Mouse (Mus musculus) embryo, embryonic 10.5 days (tissue): Measurements from ENCODE around the gene Plcd1.

ENCODE experiments used
- DNase-seq: peaks from one replicate; pipeline ENCODE4 v3.0.0-alpha.2; 2015; ENCODE audit warnings: low spot score

The Plcd1 gene

DNA sequence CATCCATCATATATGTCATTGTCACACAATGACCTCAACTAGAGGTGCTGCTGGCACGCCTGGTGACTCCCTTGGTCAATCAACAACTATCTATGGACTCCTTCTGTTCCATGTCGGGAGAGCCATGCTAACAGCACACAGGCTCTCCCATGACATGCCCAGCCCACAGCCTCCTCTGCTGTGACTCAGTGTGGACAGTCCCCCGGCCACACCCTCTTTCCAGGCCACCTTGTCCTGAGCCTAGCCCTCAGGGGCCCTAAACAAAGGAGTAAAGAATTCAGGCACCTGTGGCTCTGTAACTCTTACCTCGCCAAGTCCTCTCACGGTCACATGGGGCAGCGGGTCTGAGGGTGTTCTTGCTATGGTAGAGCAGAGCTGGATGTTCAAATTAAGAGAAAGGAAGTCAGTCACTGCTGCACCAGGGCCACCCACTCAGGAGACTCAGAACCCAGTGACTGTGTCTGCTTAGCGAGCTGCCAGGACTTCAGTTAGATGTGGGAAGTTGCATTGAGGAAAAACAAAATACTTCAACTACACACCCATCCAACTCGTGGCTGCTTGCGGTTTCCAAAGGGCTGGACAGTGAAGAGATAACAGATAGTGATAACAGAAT, 39.2 kb downstream of the Plcd1 start:
- DNase-seq = no peak

GRCm38 (mm10) chr9:119052154-119052944, 41.0 kb downstream of the Plcd1 start, which contains the start of gene Vill:
Gene Vill, plus strand, starts transcription at chr9:119052778.
- peak; percentile 85 for DNase-seq

GRCm38 (mm10) chr9:119051158-119051557, 42.1 kb downstream of the Plcd1 start:
- DNase-seq = no peak

GRCm38 (mm10) chr9:119048182-119048903, 45.0 kb downstream of the Plcd1 start:
- DNase-seq = no peak

- no peak for DNase-seq
Measured at GRCm38 (mm10) chr9:119040101-119040775, 53.1 kb downstream of the Plcd1 start.

DNA sequence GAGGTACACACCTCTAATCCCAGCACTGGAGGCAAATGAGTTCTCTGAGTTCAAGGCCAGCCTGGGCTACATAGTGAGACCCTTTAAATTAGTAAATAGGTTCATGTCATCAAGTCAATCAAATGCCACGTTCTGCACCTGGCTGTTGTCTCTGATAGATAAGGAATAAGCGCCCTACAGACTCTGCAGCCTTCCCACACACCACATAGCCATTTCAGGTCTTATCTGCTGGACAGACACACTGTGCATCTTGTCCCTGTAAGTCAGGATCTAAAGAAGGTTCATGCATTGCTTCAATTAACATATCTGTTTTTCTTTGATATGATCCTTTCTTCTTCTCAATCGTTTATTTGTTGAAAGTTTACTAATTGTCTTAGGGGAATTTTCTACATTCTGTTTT, 54.7 kb downstream of the Plcd1 start:
- DNase-seq = no peak

GRCm38 (mm10) chr9:119037076-119037730, 56.1 kb downstream of the Plcd1 start:
- DNase-seq = no peak

DNA sequence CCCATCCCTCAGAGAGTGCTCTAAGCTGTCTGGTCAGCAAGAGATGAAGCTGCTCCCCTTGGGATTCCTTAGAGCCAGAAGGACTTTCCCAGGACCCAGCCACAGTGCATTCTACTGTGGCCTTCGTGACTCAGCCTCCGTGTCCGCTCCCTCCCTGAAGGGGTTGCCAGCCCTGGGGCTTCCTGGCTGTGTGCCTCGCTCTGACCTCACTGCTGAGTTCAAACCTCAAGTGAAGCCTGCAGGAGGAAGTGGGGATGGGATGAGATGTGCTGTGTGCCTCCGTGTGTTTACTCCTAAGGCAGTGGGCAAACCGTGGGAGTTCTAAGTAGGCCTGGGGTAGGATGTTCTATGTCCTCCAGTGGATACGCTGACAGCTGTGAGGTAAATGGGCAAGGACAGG, 57.5 kb downstream of the Plcd1 start:
- DNase-seq = no peak

GRCm38 (mm10) chr9:119034676-119035665, 58.3 kb downstream of the Plcd1 start:
- DNase-seq = no peak

GRCm38 (mm10) chr9:119034069-119034468, 59.2 kb downstream of the Plcd1 start:
- no peak for DNase-seq

GRCm38 (mm10) chr9:119033111-119033921, 60.0 kb downstream of the Plcd1 start:
- peak; percentile 58 for DNase-seq

- DNase-seq = no peak
Measured at GRCm38 (mm10) chr9:119032538-119032937, 60.8 kb downstream of the Plcd1 start.

- no peak for DNase-seq
Measured at GRCm38 (mm10) chr9:119031772-119032171, 61.5 kb downstream of the Plcd1 start.

GRCm38 (mm10) chr9:119031038-119031437, 62.3 kb downstream of the Plcd1 start:
- no peak for DNase-seq

DNA sequence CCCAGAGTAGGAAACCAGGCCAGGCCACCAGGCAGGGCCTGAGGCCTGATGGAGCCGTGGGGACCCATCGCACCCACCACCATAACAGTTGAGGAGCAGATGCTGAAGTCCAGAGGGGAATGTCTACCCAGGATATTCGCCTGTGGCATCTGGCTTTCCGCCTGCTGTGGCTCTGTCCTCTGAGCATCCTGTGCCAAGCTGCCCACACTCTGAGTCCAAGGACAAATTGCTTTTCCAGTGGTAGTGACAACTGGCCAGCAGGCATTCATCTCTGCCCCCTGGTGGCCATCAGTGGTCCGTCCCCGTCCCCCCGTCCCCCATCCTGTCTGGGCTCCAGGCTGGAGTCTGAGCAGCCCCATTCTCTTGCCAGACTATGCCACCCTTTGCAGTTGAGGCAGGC, 63.7 kb downstream of the Plcd1 start:
- DNase-seq = peak; percentile 73

GRCm38 (mm10) chr9:119028226-119029195, 64.8 kb downstream of the Plcd1 start:
- DNase-seq = no peak

DNA sequence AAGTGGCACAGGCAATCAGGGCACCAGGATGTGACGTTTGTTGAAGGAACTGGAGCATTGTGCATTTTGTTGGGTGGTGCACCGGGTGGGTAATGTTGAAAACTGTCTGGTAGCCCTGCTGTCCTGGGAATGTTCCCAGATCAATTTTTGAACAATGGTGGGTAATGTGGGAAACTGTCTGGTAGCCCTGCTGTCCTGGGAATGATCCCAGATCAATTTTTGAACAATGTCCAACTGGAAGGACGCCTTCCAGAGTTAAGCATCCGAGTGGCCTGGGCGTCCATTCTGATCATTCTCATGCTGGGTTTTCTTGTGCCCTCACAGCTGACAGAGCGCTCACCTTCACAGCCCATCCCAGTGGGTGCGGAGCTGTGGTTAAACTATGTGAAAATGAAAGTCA, 66.0 kb downstream of the Plcd1 start:
- no peak for DNase-seq

DNA sequence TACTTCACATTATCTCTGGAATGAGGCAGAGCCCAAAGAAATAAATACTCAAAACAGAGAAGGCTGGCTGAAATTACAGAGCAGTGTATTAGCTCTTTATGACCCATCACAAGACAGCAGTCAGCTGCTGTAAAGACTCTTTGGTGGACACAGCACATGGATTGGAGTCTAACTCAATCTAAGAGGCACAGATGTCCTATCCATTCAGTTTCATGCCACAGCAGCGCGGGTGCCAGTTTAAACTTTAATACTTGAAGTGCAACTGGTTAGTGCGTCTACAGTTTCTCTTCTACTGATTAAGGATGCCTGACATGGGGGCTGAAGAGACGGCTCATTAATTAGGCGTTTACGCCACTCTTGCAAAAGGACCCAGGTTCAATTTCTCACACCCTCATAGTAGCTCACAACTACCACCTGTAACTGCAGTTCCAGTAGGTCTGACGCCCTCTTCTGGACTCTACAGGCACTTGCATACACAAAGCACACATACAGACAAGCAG, 67.4 kb downstream of the Plcd1 start:
- no peak for DNase-seq
